Mouse (Mus musculus) small intestine, adult 2 months (tissue): ENCODE results near the gene Eif4b. TPM values are rescaled to one million over a fixed set of nuclear protein-coding genes. Genes with fewer than 3 reads are reported as not detected.

ENCODE experiments used
- H3K27ac ChIP-seq: fragments of 200-500 bp; 2 replicates; pipeline ENCODE4 v1.5.1; 2012; ENCODE audit warnings: low read depth, low read length, control low read depth, inconsistent platforms; ENCODE audit not compliant: insufficient read depth
- H3K27me3 ChIP-seq: fragments of 200-500 bp; 2 replicates; pipeline ENCODE4 v1.6.1; 2012; ENCODE audit warnings: mild to moderate bottlenecking, moderate library complexity, low read length, inconsistent platforms; ENCODE audit not compliant: control insufficient read depth, insufficient read depth
- H3K36me3 ChIP-seq: fragments of 200-500 bp; 2 replicates; pipeline ENCODE4 v1.6.1; 2012; ENCODE audit warnings: mild to moderate bottlenecking, low read length, control low read depth, inconsistent platforms; ENCODE audit not compliant: control insufficient read depth, insufficient read depth
- H3K4me1 ChIP-seq: fragments of 200-500 bp; 2 replicates; pipeline ENCODE4 v1.6.1; 2012; ENCODE audit warnings: low read length, inconsistent platforms, mixed read lengths; ENCODE audit not compliant: control insufficient read depth, insufficient read depth, insufficient read length
- H3K4me3 ChIP-seq: fragments of 200-500 bp; 2 replicates; pipeline ENCODE4 v1.5.1; 2012; ENCODE audit warnings: low read depth, mild to moderate bottlenecking, control low read depth, inconsistent platforms, low read length, moderate library complexity
- CTCF ChIP-seq: fragments of 200-500 bp; IDR thresholded peaks from 2 replicates; pipeline ENCODE4 v1.5.1; 2012; ENCODE audit warnings: low read depth, mild to moderate bottlenecking, control low read depth, inconsistent platforms, low read length, moderate library complexity, mixed read lengths; ENCODE audit not compliant: insufficient replicate concordance, insufficient read length; ENCODE audit errors: extremely low read depth
- POLR2A ChIP-seq: fragments of 200-500 bp; IDR thresholded peaks from 2 replicates; pipeline ENCODE4 v1.6.1; 2012; ENCODE audit warnings: low read depth, mild to moderate bottlenecking, control low read depth, inconsistent platforms, low read length, moderate library complexity
- WGBS: fragments of 180-500 bp; shearing (Covaris S2); methylation state at CpG from one replicate; pipeline ENCODE4 v1.1.7; 2018; 5-methylcytosine and 5-hydroxymethylcytosine counted together
- polyA plus RNA-seq: library from polyadenylated mRNA; depleted of rRNA; stranded (reverse); fragments of >200 nt; gene quantifications from 2 replicates; pipeline ENCODE4 v1.2.3, GENCODE M21; 2012

The Eif4b gene
- polyA plus RNA-seq, 1 experiment: 54.7 TPM

GRCm38 (mm10) chr15:102112181-102112580 is 38.6 kb downstream of the Eif4b start:
- 92% methylated on average over 6 of the region's 6 CpGs for WGBS
- TF ChIP-seq CTCF: no peak
- no peak for TF ChIP-seq POLR2A
- no peaks in the 10 kb centered on the region for H3K27me3 ChIP-seq
- H3K4me1 ChIP-seq: peaks cover 3% of the 10 kb centered on the region
- no peak overlapping the region for H3K27ac ChIP-seq
- no peak overlapping the region for H3K4me3 ChIP-seq
- peaks cover 27% of the 10 kb centered on the region for H3K36me3 ChIP-seq

GRCm38 (mm10) chr15:102112827-102113226 is 39.3 kb downstream of the Eif4b start:
- TF ChIP-seq CTCF (no peak), POLR2A (no peak)
- H3K27ac ChIP-seq: no peak overlapping the region
- 76% methylated on average over 8 of the region's 8 CpGs for WGBS
- H3K36me3 ChIP-seq: peaks cover 32% of the 10 kb centered on the region
- H3K4me3 ChIP-seq: no peak overlapping the region
- H3K27me3 ChIP-seq: no peaks in the 10 kb centered on the region
- peaks cover under 1% of the 10 kb centered on the region for H3K4me1 ChIP-seq

GRCm38 (mm10) chr15:102113674-102114073 is 40.1 kb downstream of the Eif4b start:
- H3K27ac ChIP-seq: no peak overlapping the region
- WGBS: 92% methylated on average over 4 of the region's 4 CpGs
- no peaks in the 10 kb centered on the region for H3K27me3 ChIP-seq
- H3K36me3 ChIP-seq: peaks cover 39% of the 10 kb centered on the region
- H3K4me3 ChIP-seq: no peak overlapping the region
- no peak for TF ChIP-seq CTCF
- no peak for TF ChIP-seq POLR2A
- H3K4me1 ChIP-seq: no peaks in the 10 kb centered on the region

GRCm38 (mm10) chr15:102114651-102115260 is 41.2 kb downstream of the Eif4b start:
- 81% methylated on average over 7 of the region's 7 CpGs for WGBS
- Histone ChIP-seq H3K27me3 (no peaks in the 10 kb centered on the region), H3K4me1 (no peaks in the 10 kb centered on the region; the same call in 1 of the 2 replicates), H3K27ac (no peak overlapping the region), H3K36me3 (peaks cover 48% of the 10 kb centered on the region), H3K4me3 (no peak overlapping the region)
- TF ChIP-seq POLR2A (no peak), CTCF (no peak)

GRCm38 (mm10) chr15:102115731-102116231 is 42.2 kb downstream of the Eif4b start:
- Histone ChIP-seq H3K4me1 (peaks cover 7% of the 10 kb centered on the region; the same call in 1 of the 2 replicates), H3K27me3 (no peaks in the 10 kb centered on the region), H3K4me3 (no peak overlapping the region), H3K27ac (no peak overlapping the region; the same call in 1 of the 2 replicates), H3K36me3 (peaks cover 48% of the 10 kb centered on the region)
- 69% methylated on average over 9 of the region's 9 CpGs for WGBS
- no peak for TF ChIP-seq CTCF
- no peak for TF ChIP-seq POLR2A

GRCm38 (mm10) chr15:102116753-102117415 is 43.3 kb downstream of the Eif4b start:
- H3K4me3 ChIP-seq: no peak overlapping the region
- WGBS: 79% methylated on average over 11 of the region's 11 CpGs
- no peak for TF ChIP-seq CTCF
- TF ChIP-seq POLR2A: no peak
- no peak overlapping the region for H3K27ac ChIP-seq
- peaks cover 56% of the 10 kb centered on the region for H3K36me3 ChIP-seq
- H3K4me1 ChIP-seq: peaks cover 7% of the 10 kb centered on the region; the same call in 1 of the 2 replicates
- no peaks in the 10 kb centered on the region for H3K27me3 ChIP-seq
